Mouse (Mus musculus) liver, postnatal 0 days (tissue): Measurements from ENCODE around the gene Pwp2.

Experiments
- CTCF ChIP-seq: sonication (generic); IDR thresholded peaks from 2 replicates; pipeline ENCODE4 v1.5.1; 2016; ENCODE audit warnings: antibody characterized with exemption, low read depth
- EP300 ChIP-seq: IDR thresholded peaks from 2 replicates; pipeline ENCODE4 v1.6.1; 2016; ENCODE audit warnings: antibody characterized with exemption, low read depth, mild to moderate bottlenecking

- TF ChIP-seq CTCF (no peak), EP300 (no peak)
Measured at GRCm38 (mm10) chr10:78165256-78166005, 19.5 kb downstream of the Pwp2 start.
